Mouse (Mus musculus): ENCODE results near the gene S100a1. TPM values are rescaled to one million over a fixed set of nuclear protein-coding genes. Genes with fewer than 3 reads are reported as not detected.

S100a1 gene
- polyA plus RNA-seq, 1 experiment = 230 TPM

DNA sequence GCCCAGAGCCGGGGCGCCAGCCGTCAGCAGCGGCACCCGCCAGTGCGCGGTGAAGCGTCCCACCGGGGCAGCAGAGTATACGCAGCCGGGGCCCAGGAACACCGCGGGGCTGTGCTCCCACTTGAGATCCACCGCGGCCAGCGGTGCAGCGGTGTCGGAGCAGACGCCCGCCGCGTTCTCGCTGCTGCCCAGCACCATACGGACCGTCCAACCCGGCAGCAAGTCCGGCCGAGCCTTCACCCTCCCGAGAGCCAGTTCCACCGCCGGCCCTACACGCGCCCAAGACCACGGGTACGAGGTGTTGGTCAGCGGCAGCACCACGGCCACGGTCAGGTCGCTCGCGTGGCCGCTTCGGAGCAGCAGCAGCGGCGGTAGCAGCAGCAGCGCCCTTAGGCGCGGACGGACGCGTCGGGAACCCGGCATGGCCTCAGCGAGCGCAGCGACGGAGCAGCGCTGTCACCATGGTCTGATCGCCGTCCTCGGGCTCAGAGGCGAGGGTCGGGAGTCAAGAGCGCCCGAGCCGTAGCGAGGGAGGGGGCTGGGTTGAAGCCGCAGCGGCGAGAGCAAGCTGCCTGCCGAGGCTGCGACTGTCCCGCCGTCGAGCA lies 49.0 kb downstream of the S100a1 start:
- DNase-seq (ENCODE audit: low read depth) = no peak

DNA sequence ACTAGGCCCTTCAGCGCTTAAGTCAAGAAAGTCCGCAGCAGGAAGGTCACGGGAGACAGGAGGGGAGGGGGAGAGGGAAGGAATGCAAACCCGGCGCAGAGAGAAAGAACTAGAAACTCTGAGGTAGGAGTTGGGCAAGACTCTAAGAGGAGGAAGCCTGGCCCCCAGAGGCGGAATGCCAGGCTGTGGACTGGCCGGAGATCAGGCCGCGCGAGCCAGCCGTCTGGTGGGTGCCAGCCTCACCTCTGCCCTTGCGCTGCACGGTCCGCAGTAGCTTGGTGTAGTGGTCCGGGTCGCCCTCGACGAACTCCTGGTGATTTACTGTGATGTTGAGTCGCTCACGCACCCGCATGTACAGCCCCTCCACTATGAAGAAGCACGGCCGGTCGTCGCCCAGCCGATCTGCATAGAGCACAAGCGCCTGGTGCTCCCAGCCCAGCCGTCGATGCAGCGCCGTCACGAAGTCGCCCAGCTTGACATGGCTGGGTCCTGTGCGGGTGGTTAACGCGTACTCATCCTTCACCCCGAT lies 49.6 kb downstream of the S100a1 start:
- no peak for DNase-seq (ENCODE audit: low read depth)

DNA sequence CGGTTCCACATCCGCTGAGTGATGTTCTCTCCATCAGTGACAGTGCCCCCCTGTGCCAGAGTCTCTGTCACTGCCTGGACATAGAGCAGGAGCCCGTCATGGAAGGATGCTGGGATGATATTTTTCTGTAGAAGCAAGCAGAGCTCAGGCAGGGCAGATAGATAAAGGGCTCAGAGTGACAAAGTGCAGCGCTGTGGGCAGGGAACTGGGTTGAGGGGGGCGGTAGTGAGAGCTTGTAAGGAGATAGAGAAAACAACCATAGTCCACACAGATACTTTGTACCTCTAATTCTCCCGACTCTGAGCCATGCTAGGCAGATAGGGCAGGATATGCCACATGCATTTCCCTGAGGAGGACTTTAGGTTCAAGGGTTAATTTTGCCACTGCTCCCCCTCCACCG lies 51.6 kb downstream of the S100a1 start:
- no peak for DNase-seq (ENCODE audit: low read depth)

DNA sequence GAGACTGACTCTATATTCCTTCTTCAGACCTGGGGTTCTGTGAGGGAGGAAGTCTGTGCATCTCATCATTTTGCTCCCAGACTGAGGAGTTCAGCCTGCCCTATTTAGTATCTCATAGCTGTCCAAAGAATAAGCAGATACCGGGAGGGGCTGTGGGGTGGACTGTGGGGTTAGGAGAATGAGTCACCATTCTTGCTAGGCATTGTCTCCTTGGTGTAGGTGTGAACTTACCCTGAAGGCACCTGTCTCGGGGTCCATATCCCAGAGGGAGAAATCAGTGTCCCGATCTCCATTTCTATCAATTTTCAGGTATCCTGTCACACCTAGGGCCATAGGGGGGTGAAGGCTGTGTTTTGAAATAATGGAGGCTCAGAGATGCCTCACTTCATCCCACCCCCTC lies 52.3 kb downstream of the S100a1 start:
- no peak for DNase-seq (ENCODE audit: low read depth)

Other genes with a start within 250 kb of the S100a1 start
- 12.5 and 13.2 TPM in 2 replicates for gene Dennd4b, start 249.2 kb downstream of the S100a1 start, polyA plus RNA-seq (2012; rRNA removed)
- gene Gatad2b, start 221.2 kb downstream of the S100a1 start, polyA plus RNA-seq (2012; rRNA removed) = 19.3 and 25.0 TPM in 2 replicates
- 7.4 and 9.4 TPM in 2 replicates for gene Slc27a3, start 124.5 kb downstream of the S100a1 start, polyA plus RNA-seq (2012; rRNA removed)
- 30.2 and 36.5 TPM in 2 replicates for gene Ints3, start 80.8 kb downstream of the S100a1 start, polyA plus RNA-seq (2012; rRNA removed)
- 49.7 and 51.1 TPM in 2 replicates for gene Npr1, start 48.5 kb downstream of the S100a1 start, polyA plus RNA-seq (2012; rRNA removed)
- gene Ilf2, start 38.3 kb downstream of the S100a1 start, polyA plus RNA-seq (2012; rRNA removed) = 30.6 and 34.0 TPM in 2 replicates
- gene Snapin, start 23.4 kb downstream of the S100a1 start, polyA plus RNA-seq (2012; rRNA removed) = 38.3 and 41.3 TPM in 2 replicates
- 35.9 and 46.2 TPM in 2 replicates for gene Chtop, start 4.9 kb downstream of the S100a1 start, polyA plus RNA-seq (2012; rRNA removed)
- gene S100a13, start within 50 bp of the S100a1 start, polyA plus RNA-seq (2012; rRNA removed) = 73.7 and 97.9 TPM in 2 replicates
- 2.5 and 7.2 TPM in 2 replicates for gene S100a14, start 12.5 kb upstream of the S100a1 start, polyA plus RNA-seq (2012; rRNA removed)
- gene S100a16, start 22.9 kb upstream of the S100a1 start, polyA plus RNA-seq (2012; rRNA removed) = 161 and 192 TPM in 2 replicates
- gene S100a3, start 46.2 kb upstream of the S100a1 start, polyA plus RNA-seq (2012; rRNA removed) = 1.4 TPM in 2 replicates
- not detected in 2 replicates for gene S100a2, start 75.9 kb upstream of the S100a1 start, polyA plus RNA-seq (2012; rRNA removed)
- not detected in 2 replicates for gene Gm42674, start 87.5 kb upstream of the S100a1 start, polyA plus RNA-seq (2012; rRNA removed)
- gene S100a4, start 89.4 kb upstream of the S100a1 start, polyA plus RNA-seq (2012; rRNA removed) = 27.8 and 69.1 TPM in 2 replicates
- not detected in 2 replicates for gene S100a5, start 94.1 kb upstream of the S100a1 start, polyA plus RNA-seq (2012; rRNA removed)
- 229 and 578 TPM in 2 replicates for gene S100a6, start 98.5 kb upstream of the S100a1 start, polyA plus RNA-seq (2012; rRNA removed)
- 0.19 and 0.39 TPM in 2 replicates for gene S100a7a, start 139.6 kb upstream of the S100a1 start, polyA plus RNA-seq (2012; rRNA removed)
- 0.48 and 7.4 TPM in 2 replicates for gene S100a8, start 154.6 kb upstream of the S100a1 start, polyA plus RNA-seq (2012; rRNA removed)
- gene S100a9, start 181.3 kb upstream of the S100a1 start, polyA plus RNA-seq (2012; rRNA removed) = 1.2 and 1.3 TPM in 2 replicates
- 0.76 and 0.77 TPM in 2 replicates for gene Pglyrp4, start 212.5 kb upstream of the S100a1 start, polyA plus RNA-seq (2012; rRNA removed)

Data from gonadal fat pad, adult 2 months (tissue).